Mouse (Mus musculus) heart, postnatal 0 days (tissue): Measurements from ENCODE around the gene Exoc6.

Experiments used
- CTCF ChIP-seq: IDR thresholded peaks from 2 replicates; pipeline ENCODE4 v1.5.1; 2016; ENCODE audit warnings: antibody characterized with exemption, control low read depth, low read depth
- EP300 ChIP-seq: IDR thresholded peaks from 2 replicates; pipeline ENCODE4 v1.6.1; 2016; ENCODE audit warnings: antibody characterized with exemption, low read depth

DNA sequence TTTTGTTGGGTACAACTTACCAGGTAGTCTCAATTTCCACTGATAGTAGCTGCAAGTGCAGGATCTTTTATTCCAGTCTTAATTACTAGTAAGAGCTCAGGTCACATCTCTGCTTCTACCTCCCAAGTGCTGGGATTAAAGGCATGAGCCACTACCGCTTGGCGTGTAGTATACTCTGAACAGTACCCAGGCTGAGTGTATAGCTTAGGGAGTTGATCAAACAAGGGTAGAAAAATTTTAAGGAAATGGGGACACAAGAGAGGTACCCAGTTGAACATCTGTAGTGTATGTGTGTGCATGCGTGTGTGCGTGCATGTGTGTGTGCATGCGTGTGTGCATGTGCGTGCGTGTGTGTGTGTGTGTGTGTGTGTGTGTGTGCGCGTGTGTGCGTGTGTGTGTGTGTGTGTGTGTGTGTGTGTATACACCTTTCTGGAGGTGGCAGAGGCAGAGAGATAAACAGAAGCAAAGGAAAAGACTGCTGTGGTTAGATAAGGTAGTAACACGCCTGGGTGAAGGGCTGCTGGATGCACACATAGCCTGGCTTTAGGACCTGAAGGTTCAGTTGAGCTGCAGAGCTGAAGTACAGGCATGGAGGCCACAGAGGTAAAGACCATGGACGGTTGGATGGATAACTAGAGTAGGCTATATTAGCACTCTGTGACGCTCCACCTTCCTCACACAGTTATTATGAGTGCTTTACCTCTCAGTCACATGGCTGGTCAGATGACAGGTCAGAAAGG lies 117.8 kb downstream of the Exoc6 start:
- TF ChIP-seq CTCF (no peak), EP300 (no peak)
